Mouse (Mus musculus): ENCODE measurements around the gene Xrcc6.

- TF ChIP-seq CTCF (IDR thresholded peaks at IDR 0.05; ENCODE audit: borderline replicate concordance, control insufficient read depth, extremely low read depth, insufficient read depth, low read length, poor library complexity): no peak
- no peak for TF ChIP-seq POLR2A (IDR thresholded peaks at IDR 0.05; ENCODE audit: control insufficient read depth, extremely low read depth, insufficient read depth, low read length, poor library complexity)
Measured at GRCm38 (mm10) chr15:81980321-81980720, 7.3 kb upstream of the Xrcc6 start, which contains the start of gene 1700029P11Rik.

Data from thymus, adult 2 months (tissue).